Mouse (Mus musculus) ovary, postnatal 14 days (tissue): ENCODE measurements around the gene Ttc41.

ENCODE experiments used
- DNase-seq: peaks from one replicate; pipeline ENCODE4 v3.0.0; 2022; ENCODE audit warnings: low spot score

The Ttc41 gene

DNA sequence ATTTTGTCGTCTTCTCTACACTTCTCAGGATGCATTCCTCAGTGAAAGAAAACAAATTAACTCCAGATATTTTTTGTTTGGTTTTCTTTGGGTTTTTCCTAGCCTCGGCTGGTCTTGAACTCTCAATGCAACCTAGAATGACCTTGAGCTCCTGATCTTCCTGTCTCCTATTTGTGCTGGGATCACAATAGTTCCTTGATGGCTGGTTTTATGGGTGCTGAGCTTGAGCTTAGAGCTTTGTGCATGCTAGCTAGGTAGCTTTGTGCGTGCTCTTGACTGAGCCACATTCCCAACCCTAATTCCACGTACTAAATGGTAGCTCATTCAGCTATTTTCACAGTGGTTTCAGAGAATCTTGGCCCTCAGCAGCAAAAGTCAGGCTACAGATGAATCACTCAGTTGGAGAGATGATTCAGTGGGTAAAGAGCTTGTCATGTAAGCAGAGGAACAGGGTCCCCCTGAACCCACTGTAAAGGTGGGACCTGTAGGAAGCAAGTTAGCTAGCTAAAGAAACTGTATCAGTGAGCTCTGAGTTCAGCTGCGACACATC lies 78.6 kb downstream of the Ttc41 start:
- DNase-seq: no peak

GRCm38 (mm10) chr10:86785396-86785795 lies 79.8 kb downstream of the Ttc41 start:
- DNase-seq: no peak

DNA sequence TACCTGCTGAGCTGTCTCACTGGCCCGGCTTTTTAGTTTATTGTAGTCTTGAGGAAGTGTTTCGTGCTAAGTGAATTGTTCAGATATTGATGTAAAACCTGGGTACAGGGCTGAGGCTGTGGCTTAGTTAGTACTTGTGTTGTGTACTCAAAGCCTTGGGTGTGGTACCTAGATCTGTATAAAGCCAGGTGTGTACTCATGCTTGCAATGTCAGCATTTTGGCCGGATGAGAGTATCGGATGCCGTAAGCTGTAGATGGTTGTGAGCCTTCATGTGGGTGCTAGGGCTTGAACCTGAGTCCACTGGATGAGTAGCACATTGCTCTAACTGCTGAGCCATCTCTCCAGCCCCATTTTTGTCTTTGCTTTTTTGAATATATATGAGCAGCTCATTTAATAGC lies 80.5 kb downstream of the Ttc41 start:
- no peak for DNase-seq

GRCm38 (mm10) chr10:86788193-86788592 lies 82.6 kb downstream of the Ttc41 start:
- DNase-seq: no peak

DNA sequence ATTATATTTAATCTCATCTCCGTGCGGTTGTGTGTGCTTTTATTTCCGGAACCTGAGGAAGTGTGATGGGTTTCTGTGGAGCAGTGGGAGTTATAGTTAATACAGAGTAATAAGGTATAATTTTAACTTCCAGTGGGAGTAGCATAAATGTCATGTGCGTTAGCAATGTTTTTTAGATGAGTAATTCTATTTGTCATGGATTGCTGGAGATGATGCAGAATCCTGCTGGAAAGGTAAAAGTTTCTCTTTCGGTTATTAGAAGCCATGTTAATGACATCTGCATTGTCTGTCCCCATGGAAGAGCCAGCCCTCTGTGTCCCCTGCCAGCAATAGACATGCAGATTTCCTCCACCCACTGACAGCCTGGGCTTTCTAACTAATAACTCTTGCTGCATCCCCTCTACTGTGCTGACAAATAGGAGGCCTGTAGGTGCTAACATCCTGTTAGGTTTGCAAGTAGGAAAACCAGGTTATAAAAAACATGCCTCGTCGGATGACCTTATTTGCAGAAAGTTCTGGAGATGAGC lies 83.6 kb downstream of the Ttc41 start:
- DNase-seq: no peak

- no peak for DNase-seq
These were observed 86.0 kb downstream of the Ttc41 start for GRCm38 (mm10) chr10:86791507-86792184.

GRCm38 (mm10) chr10:86793509-86793951 lies 87.9 kb downstream of the Ttc41 start:
- no peak for DNase-seq

- no peak for DNase-seq
These were observed 88.6 kb downstream of the Ttc41 start for GRCm38 (mm10) chr10:86794196-86794595.

- no peak for DNase-seq
These were observed 89.4 kb downstream of the Ttc41 start for GRCm38 (mm10) chr10:86794794-86795535.

DNA sequence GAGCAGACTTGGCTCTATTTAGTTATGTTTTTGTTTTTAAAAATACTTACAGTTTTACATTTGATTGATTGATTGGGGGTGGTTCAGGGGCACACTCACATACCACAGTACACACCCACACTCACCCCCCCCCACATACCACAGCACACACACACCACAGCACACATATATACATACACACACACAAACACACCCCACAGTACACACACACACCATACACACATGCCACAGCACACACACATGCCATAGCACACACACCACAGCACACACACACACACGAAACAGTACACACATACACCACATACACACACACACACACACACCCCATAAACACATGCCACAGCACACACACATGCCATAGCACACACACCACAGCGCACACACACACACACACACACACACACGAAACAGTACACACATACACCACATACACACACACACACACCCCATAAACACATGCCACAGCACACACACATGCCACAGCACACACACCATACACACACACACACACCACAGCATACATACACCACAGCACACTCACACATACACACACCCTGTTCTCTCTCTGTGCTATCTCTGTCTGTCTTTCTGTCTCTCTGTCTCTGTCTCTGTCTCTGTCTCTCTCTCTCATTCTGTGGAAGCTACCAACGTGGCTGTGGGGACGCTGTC lies 90.6 kb downstream of the Ttc41 start:
- no peak for DNase-seq

DNA sequence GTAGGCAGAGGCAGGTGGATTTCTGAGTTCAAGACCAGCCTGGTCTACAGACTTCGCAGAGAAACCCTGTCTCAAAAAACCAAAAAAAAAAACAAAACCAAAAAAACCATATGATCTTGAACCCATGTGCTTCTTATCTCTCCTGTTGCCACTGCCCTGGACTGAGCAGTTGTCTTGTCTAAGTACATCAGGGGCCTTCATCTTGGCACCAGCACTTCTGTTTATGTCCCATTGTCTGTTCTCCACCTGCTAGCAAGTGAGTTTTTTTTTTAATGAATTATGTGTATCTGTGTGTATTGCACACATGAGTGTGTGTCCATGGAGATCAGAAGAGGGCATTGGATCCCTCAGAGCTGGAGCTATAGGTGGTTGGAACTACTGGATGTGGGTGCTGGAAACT lies 101.8 kb downstream of the Ttc41 start:
- no peak for DNase-seq

DNA sequence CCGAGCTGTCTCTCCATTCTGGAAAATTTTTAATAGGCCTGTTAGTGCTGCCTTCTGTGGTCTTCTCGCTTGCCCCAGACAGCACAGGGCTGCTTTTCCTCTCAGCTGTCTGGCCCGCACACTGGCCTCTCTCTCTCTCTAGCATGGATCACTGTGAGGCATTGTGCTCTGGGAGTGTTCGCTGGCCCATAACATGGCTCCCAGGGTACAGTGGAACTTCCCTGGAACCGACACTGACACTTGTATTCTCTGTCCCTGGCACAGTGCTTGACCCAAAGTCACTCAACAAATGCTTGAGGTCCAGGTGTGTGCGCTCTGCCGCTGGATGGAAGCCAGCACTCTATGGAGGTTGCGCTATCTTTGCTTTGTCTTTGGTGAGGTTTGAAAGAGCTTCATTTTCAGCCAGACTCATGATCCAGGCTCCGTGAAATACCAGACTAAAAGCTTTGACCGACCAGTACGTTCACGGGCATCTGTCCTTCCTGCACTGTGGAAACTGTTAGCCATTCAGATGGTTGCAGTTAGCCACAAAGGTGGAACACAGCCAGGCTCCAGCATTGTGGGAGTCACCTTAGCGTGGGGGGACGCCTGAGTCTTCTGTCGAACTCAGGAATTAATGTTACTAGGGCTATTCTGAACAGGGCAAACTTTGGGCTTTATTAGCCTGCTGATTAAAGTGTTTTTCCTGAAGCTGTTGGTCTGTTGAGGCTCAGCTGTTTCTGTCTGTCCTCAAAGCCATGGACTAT lies 102.6 kb downstream of the Ttc41 start:
- peak; percentile 29 for DNase-seq

- DNase-seq: no peak
These were observed 104.4 kb downstream of the Ttc41 start for GRCm38 (mm10) chr10:86810000-86810399.

DNA sequence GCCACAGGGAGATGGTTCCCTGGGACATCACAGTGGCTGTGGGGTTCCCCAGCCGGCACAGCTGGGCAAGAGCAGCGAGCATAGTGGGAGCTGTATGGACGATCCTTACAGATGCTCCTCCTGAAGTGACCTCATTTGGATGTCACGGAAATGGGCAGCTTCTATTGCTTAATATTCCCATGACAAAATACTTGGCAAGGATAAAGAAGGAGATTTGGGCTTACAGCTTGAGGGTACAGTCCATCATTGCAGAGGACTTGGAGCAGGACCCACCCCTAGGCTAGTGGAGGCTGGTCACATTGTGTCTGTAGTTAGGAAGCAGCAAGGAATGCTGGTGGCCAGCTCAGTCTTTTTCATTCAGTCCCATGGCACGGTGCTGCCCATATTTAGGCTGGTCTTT lies 105.0 kb downstream of the Ttc41 start:
- DNase-seq: no peak

GRCm38 (mm10) chr10:86814292-86815131 lies 108.9 kb downstream of the Ttc41 start:
- no peak for DNase-seq

- DNase-seq: no peak
These were observed 109.5 kb downstream of the Ttc41 start for GRCm38 (mm10) chr10:86815133-86815532.

DNA sequence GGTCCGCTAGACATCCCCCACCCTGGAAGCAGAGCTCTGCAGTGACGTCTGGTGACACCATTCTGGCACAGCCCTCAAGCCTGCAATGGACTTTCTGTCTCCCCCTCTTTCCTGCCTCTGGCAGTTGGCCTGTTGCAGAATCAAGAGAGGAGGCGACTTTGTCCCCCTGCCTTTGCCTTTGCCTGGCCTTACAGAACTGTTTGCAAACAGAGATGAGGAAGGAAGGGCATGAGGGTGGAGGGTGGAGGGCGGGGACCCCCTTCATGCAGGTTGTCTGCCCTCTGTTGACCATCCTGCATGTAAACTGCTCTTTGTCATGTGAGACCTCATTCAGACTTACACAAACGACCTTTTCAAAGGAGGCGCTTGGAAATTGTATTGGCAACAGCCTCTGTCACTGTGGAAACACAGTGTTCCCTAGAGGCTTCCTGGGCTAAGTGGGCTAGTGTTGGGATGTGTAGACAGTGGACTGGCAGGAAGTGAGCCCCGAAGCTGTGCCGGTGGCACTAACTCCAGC lies 114.1 kb downstream of the Ttc41 start:
- DNase-seq: no peak

- DNase-seq: no peak
These were observed 115.4 kb downstream of the Ttc41 start for GRCm38 (mm10) chr10:86821014-86821413.

DNA sequence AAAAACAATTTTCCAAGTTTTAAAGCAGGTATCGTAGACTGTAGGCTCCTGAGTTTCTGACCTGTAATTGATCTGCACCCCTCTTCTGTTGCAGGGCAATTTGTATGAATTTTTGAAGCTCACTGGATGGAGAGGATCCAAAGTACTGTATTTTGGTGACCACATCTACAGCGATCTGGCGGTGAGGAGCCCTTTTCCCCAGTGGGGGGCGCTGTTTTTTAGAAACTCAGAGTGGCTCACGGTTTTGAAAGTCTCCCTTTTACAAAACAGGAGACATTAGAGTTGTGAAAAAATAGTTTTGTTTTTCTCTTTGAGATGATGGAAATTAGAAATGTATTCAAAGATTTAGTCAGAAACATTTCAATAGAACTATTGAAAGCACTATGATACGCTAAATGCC lies 118.5 kb downstream of the Ttc41 start:
- DNase-seq: no peak

DNA sequence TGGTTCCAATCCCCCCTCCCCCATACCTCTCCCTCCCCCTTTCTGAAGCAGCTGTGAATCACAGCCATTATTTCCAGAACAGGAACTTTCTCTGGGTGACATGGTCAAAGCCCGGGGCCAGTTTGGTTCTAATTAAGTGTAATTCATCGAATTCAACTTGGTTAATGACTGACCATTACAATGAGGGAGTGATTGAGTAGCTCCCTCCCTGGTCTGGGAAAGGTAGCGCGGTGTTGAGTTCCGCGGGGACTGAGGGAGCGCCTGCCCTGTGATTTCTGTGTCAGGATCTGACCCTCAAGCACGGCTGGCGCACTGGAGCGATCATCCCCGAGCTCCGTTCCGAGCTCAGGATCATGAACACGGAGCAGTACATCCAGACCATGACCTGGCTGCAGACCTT lies 119.3 kb downstream of the Ttc41 start:
- DNase-seq: no peak
